18 mouse cellular contexts compared by ENCODE assay signal in the genomic region with DNA sequence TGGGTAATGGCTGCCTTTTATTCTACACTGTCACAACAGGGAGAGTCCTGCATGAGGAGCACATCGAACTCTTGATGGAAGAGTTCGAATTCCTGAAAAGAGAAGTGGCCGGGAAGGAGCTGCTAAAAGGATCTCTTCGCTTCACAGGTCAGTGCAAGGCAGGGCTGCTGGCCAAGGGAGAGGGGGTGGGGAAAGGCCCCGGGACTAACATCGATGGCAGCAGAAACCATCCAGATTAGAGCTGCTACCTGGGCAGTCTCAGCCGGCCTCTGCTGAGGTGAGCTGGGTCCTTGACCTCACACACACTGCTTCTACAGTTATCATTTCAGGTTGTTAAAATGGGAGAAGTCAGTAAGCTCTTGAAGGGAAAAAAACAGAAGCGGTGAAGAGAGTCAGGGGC.
"Had no signal": no experiment of that assay in that cellular context is flagged by ENCODE, and none has a peak within 500 bp of the region (broad histone marks: within the 10 kb centered on the region; RNA-seq: fewer than 3 reads in every experiment).

No protein-coding gene starts in this region.

- H3K4me1 ChIP-seq: midbrain, embryonic 10.5 days; midbrain, embryonic 12.5 days; neural tube, embryonic 13.5 days; neural tube, embryonic 15.5 days had no signal

- H3K36me3 ChIP-seq: midbrain, embryonic 10.5 days had no signal

- DNase-seq: lung, embryonic 14.5 days; lung, postnatal 10 days; lung, postnatal 4 days; midbrain, embryonic 14.5 days; retina, postnatal 1 day; right cerebral cortex, adult 18-20 months; right cerebral cortex, postnatal 25 days; right cerebral cortex, postnatal 4 days; spleen, adult 18-20 months; thymus, adult 18-20 months; thymus, postnatal 14 days; thymus, postnatal 36 days had no signal

- H3K4me2 ChIP-seq: lung, embryonic 14.5 days; midbrain, embryonic 12.5 days; neural tube, embryonic 13.5 days; neural tube, embryonic 15.5 days had no signal

- H3K9ac ChIP-seq: lung, embryonic 14.5 days; midbrain, embryonic 12.5 days; neural tube, embryonic 13.5 days; neural tube, embryonic 15.5 days had no signal

- H3K9me3 ChIP-seq: midbrain, embryonic 10.5 days; midbrain, embryonic 12.5 days; neural tube, embryonic 13.5 days; neural tube, embryonic 15.5 days had no signal

- H3K27me3 ChIP-seq: midbrain, embryonic 12.5 days; neural tube, embryonic 13.5 days; neural tube, embryonic 15.5 days had no signal

- ATAC-seq: midbrain, embryonic 16.5 days had no signal

- H3K27ac ChIP-seq: midbrain, embryonic 10.5 days; midbrain, embryonic 12.5 days; neural tube, embryonic 13.5 days; neural tube, embryonic 15.5 days had no signal

- H3K4me3 ChIP-seq: midbrain, embryonic 10.5 days; midbrain, embryonic 12.5 days; myocyte; neural tube, embryonic 13.5 days; neural tube, embryonic 15.5 days had no signal
